Mouse (Mus musculus) myocyte (in vitro differentiated cells): ENCODE measurements around the gene Slfn5. TPM values are rescaled to one million over a fixed set of nuclear protein-coding genes. Genes with fewer than 3 reads are reported as not detected.
A peak's percentile ranks its signal among the peaks of the same experiment; 100 is the strongest.
"Not testable (repeated sequence)": the region's sequence is repeated elsewhere in the genome, so short reads cannot be mapped to it uniquely, and the experiment has no call there.

ENCODE experiments used
- H3K27me3 ChIP-seq: one replicate; pipeline ENCODE4 v1.6.1; 2011; ENCODE audit not compliant: control insufficient read depth, insufficient read depth, insufficient read length
- H3K36me3 ChIP-seq: one replicate; pipeline ENCODE4 v1.6.1; 2011; ENCODE audit not compliant: control insufficient read depth, insufficient read depth
- H3K4me2 ChIP-seq: one replicate; pipeline ENCODE4 v1.6.1; 2011; ENCODE audit warnings: low read depth, control low read depth
- H3K4me3 ChIP-seq: one replicate; pipeline ENCODE4 v1.5.1; 2011; ENCODE audit warnings: mild to moderate bottlenecking, control low read depth, moderate library complexity
- H3K79me2 ChIP-seq: one replicate; pipeline ENCODE4 v1.6.1; 2011; ENCODE audit not compliant: control insufficient read depth, insufficient read depth
- H3ac ChIP-seq: one replicate; pipeline ENCODE4 v1.6.1; 2011; ENCODE audit not compliant: control insufficient read depth, insufficient read length
- CEBPB ChIP-seq: IDR thresholded peaks from 2 replicates; pipeline ENCODE4 v1.6.1; 2011; ENCODE audit warnings: mild to moderate bottlenecking, moderate library complexity; ENCODE audit not compliant: poor library complexity, insufficient read depth, severe bottlenecking
- E2F4 ChIP-seq: IDR thresholded peaks from one replicate; pipeline ENCODE4 v1.6.1; 2011; ENCODE audit warnings: mild to moderate bottlenecking, control low read depth, moderate library complexity; ENCODE audit not compliant: insufficient read depth
- MAX ChIP-seq: IDR thresholded peaks from one replicate; pipeline ENCODE4 v1.6.1; 2011; ENCODE audit warnings: low read depth, mild to moderate bottlenecking, control low read depth
- MYOD1 ChIP-seq, 3 experiments: IDR thresholded peaks; one replicate each; pipeline ENCODE4 v1.6.1; 2011; ENCODE audit warnings: control low read depth in 2 of 3, low read depth in 2 of 3, mild to moderate bottlenecking in 2 of 3, moderate library complexity in 1 of 3; ENCODE audit not compliant: insufficient read length in 2 of 3, control insufficient read depth in 1 of 3
- MYOG ChIP-seq, 3 experiments: IDR thresholded peaks; one replicate each; pipeline ENCODE4 v1.6.1; 2011; ENCODE audit warnings: control low read depth in 2 of 3, low read depth in 2 of 3, mild to moderate bottlenecking in 2 of 3; ENCODE audit not compliant: insufficient read length in 2 of 3, control insufficient read depth in 1 of 3, insufficient read depth in 1 of 3
- POLR2A ChIP-seq: IDR thresholded peaks from one replicate; pipeline ENCODE4 v1.6.1; 2011; ENCODE audit warnings: low read depth, mild to moderate bottlenecking, control low read depth, moderate library complexity; ENCODE audit not compliant: insufficient read length
- POLR2AphosphoS2 ChIP-seq: IDR thresholded peaks from one replicate; pipeline ENCODE4 v1.6.1; 2011; ENCODE audit warnings: low read depth, control low read depth; ENCODE audit not compliant: insufficient read length
- REST ChIP-seq: IDR thresholded peaks from one replicate; pipeline ENCODE4 v1.6.1; 2011; ENCODE audit warnings: mild to moderate bottlenecking, control low read depth, moderate library complexity; ENCODE audit not compliant: insufficient read depth, insufficient read length
- SRF ChIP-seq: IDR thresholded peaks from one replicate; pipeline ENCODE4 v1.6.1; 2011; ENCODE audit warnings: low read depth; ENCODE audit not compliant: control insufficient read depth, insufficient read length
- TCF12 ChIP-seq: IDR thresholded peaks from one replicate; pipeline ENCODE4 v1.6.1; 2011; ENCODE audit warnings: mild to moderate bottlenecking, control low read depth; ENCODE audit not compliant: poor library complexity, insufficient read depth, severe bottlenecking
- TCF3 ChIP-seq: IDR thresholded peaks from one replicate; pipeline ENCODE4 v1.6.1; 2011; ENCODE audit warnings: low read depth, control low read depth; ENCODE audit not compliant: insufficient read length
- USF1 ChIP-seq: IDR thresholded peaks from one replicate; pipeline ENCODE4 v1.6.1; 2011; ENCODE audit warnings: low read depth, mild to moderate bottlenecking, control low read depth, moderate library complexity
- polyA plus RNA-seq: library from polyadenylated mRNA; unstranded; fragments of >200 nt; fragmentation: generic; extraction: Trizol; gene quantifications from one replicate; pipeline ENCODE4 v1.2.1, GENCODE M21; 2012; ENCODE audit warnings: missing spikeins

Slfn5 gene
- polyA plus RNA-seq, 1 experiment: 0.11 TPM

- Histone ChIP-seq H3ac (no peak overlapping the region), H3K36me3 (no peaks in the 10 kb centered on the region), H3K4me3 (no peak overlapping the region), H3K79me2 (no peaks in the 10 kb centered on the region), H3K27me3 (no peaks in the 10 kb centered on the region), H3K4me2 (no peak overlapping the region)
- TF ChIP-seq USF1 (no peak), E2F4 (no peak), CEBPB (no peak), POLR2AphosphoS2 (no peak), MAX (no peak), MYOG (IDR thresholded peaks at IDR 0.05; ENCODE audit: control insufficient read depth in 1 of 3, insufficient read depth in 1 of 3, insufficient read length in 2 of 3, low read depth in 2 of 3) (no peak), TCF12 (no peak), REST (no peak), POLR2A (no peak)
These were observed 20.4 kb downstream of the Slfn5 start for GRCm38 (mm10) chr11:82971590-82971974.

GRCm38 (mm10) chr11:82973916-82974315 lies 22.8 kb downstream of the Slfn5 start:
- no peaks in the 10 kb centered on the region for H3K27me3 ChIP-seq
- TF ChIP-seq MYOG (IDR thresholded peaks at IDR 0.05; ENCODE audit: control insufficient read depth in 1 of 3, insufficient read depth in 1 of 3, insufficient read length in 2 of 3, low read depth in 2 of 3): peak in 1 of 3 experiments; percentile 51
- no peak for TF ChIP-seq REST
- no peak for TF ChIP-seq USF1
- no peak for TF ChIP-seq TCF3
- no peak for TF ChIP-seq MAX
- TF ChIP-seq E2F4: no peak
- peak in 1 of 3 experiments; percentile 74 for TF ChIP-seq MYOD1 (IDR thresholded peaks at IDR 0.05; ENCODE audit: control insufficient read depth in 1 of 3, insufficient read length in 2 of 3, low read depth in 2 of 3)
- TF ChIP-seq CEBPB: no peak
- no peaks in the 10 kb centered on the region for H3K36me3 ChIP-seq
- H3K79me2 ChIP-seq: no peaks in the 10 kb centered on the region
- no peak overlapping the region for H3K4me3 ChIP-seq
- H3ac ChIP-seq: no peak overlapping the region
- H3K4me2 ChIP-seq: no peak overlapping the region

DNA sequence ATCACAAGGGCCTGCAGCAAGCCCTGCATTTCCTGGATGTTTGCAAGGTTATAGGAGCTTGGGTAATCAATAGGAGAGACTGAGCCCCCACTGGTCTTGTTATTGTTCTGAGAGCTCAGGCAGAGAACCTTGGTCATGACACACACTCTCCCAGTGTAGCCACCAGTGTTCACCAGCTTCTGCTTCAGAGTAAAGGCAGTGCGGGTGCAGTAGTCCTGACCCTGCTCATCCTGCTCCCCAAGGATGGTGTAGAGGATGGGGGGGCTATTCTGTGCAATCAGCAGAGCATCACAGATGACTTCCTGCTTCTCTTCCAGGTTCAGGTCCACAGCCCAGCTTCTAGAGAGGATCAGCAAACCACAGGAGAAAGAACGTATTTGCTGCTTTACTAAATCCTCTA lies 31.3 kb downstream of the Slfn5 start:
- not testable (repeated sequence) for H3K36me3 ChIP-seq, H3K79me2 ChIP-seq, H3K27me3 ChIP-seq, H3K4me3 ChIP-seq, H3ac ChIP-seq, H3K4me2 ChIP-seq

DNA sequence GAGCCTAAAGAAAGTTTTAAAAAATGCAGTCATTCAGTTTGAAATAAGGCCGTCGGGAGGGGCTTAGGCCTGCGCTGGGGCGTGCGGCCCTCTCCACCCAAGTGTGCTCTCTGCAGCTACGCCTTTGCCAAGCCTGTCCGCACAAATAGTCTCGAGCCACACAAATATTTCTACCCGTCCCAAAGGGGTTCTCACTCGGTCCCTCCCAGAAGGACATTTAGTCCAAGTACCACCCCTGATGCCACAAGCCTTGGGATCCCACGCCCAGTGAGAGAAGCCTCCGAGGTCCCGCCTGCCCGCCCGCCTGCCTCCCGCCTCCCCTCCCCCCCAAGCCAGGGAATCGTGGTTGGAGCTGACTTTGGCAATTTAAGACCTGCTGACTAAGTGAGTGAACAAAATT lies 32.0 kb downstream of the Slfn5 start:
- no peak for TF ChIP-seq TCF3
- TF ChIP-seq TCF12: no peak
- no peak for TF ChIP-seq MAX
- no peak for TF ChIP-seq E2F4
- TF ChIP-seq USF1: no peak
- TF ChIP-seq POLR2AphosphoS2: no peak
- TF ChIP-seq POLR2A: no peak
- TF ChIP-seq CEBPB: no peak
- no peak for TF ChIP-seq MYOD1 (IDR thresholded peaks at IDR 0.05; ENCODE audit: control insufficient read depth in 1 of 3, insufficient read length in 2 of 3, low read depth in 2 of 3)
- TF ChIP-seq MYOG (IDR thresholded peaks at IDR 0.05; ENCODE audit: control insufficient read depth in 1 of 3, insufficient read depth in 1 of 3, insufficient read length in 2 of 3, low read depth in 2 of 3): no peak
- no peak overlapping the region for H3ac ChIP-seq
- H3K79me2 ChIP-seq: no peaks in the 10 kb centered on the region
- no peak overlapping the region for H3K4me3 ChIP-seq
- no peaks in the 10 kb centered on the region for H3K36me3 ChIP-seq
- H3K4me2 ChIP-seq: no peak overlapping the region
- no peaks in the 10 kb centered on the region for H3K27me3 ChIP-seq

DNA sequence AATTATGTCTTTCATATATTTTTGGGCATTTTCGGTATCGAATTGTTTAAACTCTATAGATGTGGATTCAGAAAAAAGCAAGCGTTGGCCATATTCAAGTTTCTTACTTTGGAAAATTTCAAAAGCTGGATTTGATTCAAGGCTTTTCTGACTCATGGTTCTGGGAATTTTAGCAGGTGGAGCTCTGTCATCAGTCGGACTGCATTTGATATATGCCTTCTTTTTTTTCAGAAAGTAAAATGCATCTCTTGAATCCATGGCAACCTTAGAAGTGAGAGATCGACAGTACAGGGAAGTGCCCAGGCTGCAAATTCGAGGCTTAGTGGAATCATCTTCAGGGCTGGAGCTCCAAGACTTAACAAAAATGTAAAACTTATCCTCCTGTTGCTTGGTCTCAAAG lies 36.5 kb downstream of the Slfn5 start:
- TF ChIP-seq MAX: no peak
- no peak for TF ChIP-seq SRF
- TF ChIP-seq MYOD1 (IDR thresholded peaks at IDR 0.05; ENCODE audit: control insufficient read depth in 1 of 3, insufficient read length in 2 of 3, low read depth in 2 of 3): no peak
- TF ChIP-seq USF1: no peak
- no peak for TF ChIP-seq POLR2AphosphoS2
- no peak for TF ChIP-seq TCF12
- TF ChIP-seq CEBPB: no peak
- TF ChIP-seq MYOG (IDR thresholded peaks at IDR 0.05; ENCODE audit: control insufficient read depth in 1 of 3, insufficient read depth in 1 of 3, insufficient read length in 2 of 3, low read depth in 2 of 3): no peak
- TF ChIP-seq POLR2A: no peak
- no peak for TF ChIP-seq TCF3
- TF ChIP-seq REST: no peak
- no peak for TF ChIP-seq E2F4
- Histone ChIP-seq H3K4me3 (no peak overlapping the region), H3K4me2 (no peak overlapping the region), H3K79me2 (no peaks in the 10 kb centered on the region), H3K36me3 (no peaks in the 10 kb centered on the region), H3K27me3 (no peaks in the 10 kb centered on the region), H3ac (no peak overlapping the region)
